Mouse (Mus musculus): Measurements from ENCODE around the gene Nrxn2. TPM values are rescaled to one million over a fixed set of nuclear protein-coding genes. Genes with fewer than 3 reads are reported as not detected.

Gene Nrxn2
- 1.1 and 1.6 TPM in 2 replicates for polyA plus RNA-seq (2014; fragmentation: Nextera tagmentation; extraction: Ambion mirVana)

- DNase-seq (ENCODE audit: low spot score), result peak; percentile 83
- Histone ChIP-seq H3K9me3 (ENCODE audit: control insufficient read depth, low read length) (no peaks in the 10 kb centered on the region), H3K4me2 (peak within 1 kb of the TSS; percentile 84), H3K4me1 (replicated peaks; ENCODE audit: control insufficient read depth, insufficient read depth, low read length) (peaks cover 24% of the 10 kb centered on the region), H3K4me3 (ENCODE audit: low read depth, low read length) (peak within 1 kb of the TSS; percentile 48), H3K27ac (ENCODE audit: low read depth, low read length) (no peak within 1 kb of the TSS), H3K27me3 (replicated peaks; ENCODE audit: control insufficient read depth, insufficient read depth, low read length) (peaks cover 56% of the 10 kb centered on the region), H3K9ac (ENCODE audit: low read depth, low read length) (no peak within 1 kb of the TSS), H3K36me3 (ENCODE audit: control insufficient read depth, insufficient read depth, low read length) (no peaks in the 10 kb centered on the region)
- peak; percentile 75 for ATAC-seq (replicated peaks; ENCODE audit: low FRiP score)
- 1% methylated on average over 44 of the region's 46 CpGs for WGBS
These were observed at the start of gene Nrxn2 for GRCm38 (mm10) chr19:6418233-6418879. Gene Nrxn2 (plus strand): TSS chr19:6418731.

- Histone ChIP-seq H3K4me2 (no peak overlapping the region), H3K4me1 (replicated peaks; ENCODE audit: control insufficient read depth, insufficient read depth, low read length) (peaks cover 8% of the 10 kb centered on the region), H3K36me3 (ENCODE audit: control insufficient read depth, insufficient read depth, low read length) (peaks cover 80% of the 10 kb centered on the region), H3K4me3 (ENCODE audit: low read depth, low read length) (no peak overlapping the region), H3K27ac (ENCODE audit: low read depth, low read length) (no peak overlapping the region), H3K9me3 (ENCODE audit: control insufficient read depth, low read length) (no peaks in the 10 kb centered on the region), H3K9ac (ENCODE audit: low read depth, low read length) (no peak overlapping the region), H3K27me3 (replicated peaks; ENCODE audit: control insufficient read depth, insufficient read depth, low read length) (no peaks in the 10 kb centered on the region)
- 90% methylated on average over 2 of the region's 2 CpGs for WGBS
- ATAC-seq (replicated peaks; ENCODE audit: low FRiP score) (no peak), DNase-seq (ENCODE audit: low spot score) (no peak)
These were observed 48.4 kb upstream of the Nrxn2 start for GRCm38 (mm10) chr19:6370175-6370574.

- no peaks in the 10 kb centered on the region; the same call in 1 of the 2 replicates for H3K4me1 ChIP-seq (replicated peaks; ENCODE audit: control insufficient read depth, insufficient read depth, low read length)
These were observed 46.1 kb upstream of the Nrxn2 start for GRCm38 (mm10) chr19:6372433-6372832.

GRCm38 (mm10) chr19:6373539-6374400 lies 44.8 kb upstream of the Nrxn2 start:
- Histone ChIP-seq H3K27me3 (replicated peaks; ENCODE audit: control insufficient read depth, insufficient read depth, low read length) (no peaks in the 10 kb centered on the region), H3K4me2 (no peak overlapping the region), H3K9ac (ENCODE audit: low read depth, low read length) (no peak overlapping the region), H3K4me3 (ENCODE audit: low read depth, low read length) (no peak overlapping the region), H3K4me1 (replicated peaks; ENCODE audit: control insufficient read depth, insufficient read depth, low read length) (no peaks in the 10 kb centered on the region; the same call in 1 of the 2 replicates), H3K36me3 (ENCODE audit: control insufficient read depth, insufficient read depth, low read length) (peaks cover 89% of the 10 kb centered on the region), H3K9me3 (ENCODE audit: control insufficient read depth, low read length) (no peaks in the 10 kb centered on the region), H3K27ac (ENCODE audit: low read depth, low read length) (no peak overlapping the region; the same call in 1 of the 2 replicates)
- ATAC-seq (replicated peaks; ENCODE audit: low FRiP score) (peak; percentile 45), DNase-seq (ENCODE audit: low spot score) (peak; percentile 75)
- 64% methylated on average over 12 of the region's 12 CpGs for WGBS

More at GRCm38 (mm10) chr19:6372433-6372832, 46.1 kb upstream of the Nrxn2 start:
- DNase-seq (ENCODE audit: low spot score) (no peak), ATAC-seq (replicated peaks; ENCODE audit: low FRiP score) (no peak)
- Histone ChIP-seq H3K9me3 (ENCODE audit: control insufficient read depth, low read length) (no peaks in the 10 kb centered on the region), H3K4me3 (ENCODE audit: low read depth, low read length) (no peak overlapping the region), H3K27ac (ENCODE audit: low read depth, low read length) (no peak overlapping the region), H3K9ac (ENCODE audit: low read depth, low read length) (no peak overlapping the region), H3K27me3 (replicated peaks; ENCODE audit: control insufficient read depth, insufficient read depth, low read length) (no peaks in the 10 kb centered on the region), H3K4me2 (no peak overlapping the region), H3K36me3 (ENCODE audit: control insufficient read depth, insufficient read depth, low read length) (peaks cover 87% of the 10 kb centered on the region)
- 97% methylated on average over 3 of the region's 3 CpGs for WGBS

- no peaks in the 10 kb centered on the region for H3K9me3 ChIP-seq (ENCODE audit: control insufficient read depth, low read length)
- H3K36me3 ChIP-seq (ENCODE audit: control insufficient read depth, insufficient read depth, low read length), result peaks cover 83% of the 10 kb centered on the region
- no peak overlapping the region for H3K4me3 ChIP-seq (ENCODE audit: low read depth, low read length)
- H3K4me1 ChIP-seq (replicated peaks; ENCODE audit: control insufficient read depth, insufficient read depth, low read length), result no peaks in the 10 kb centered on the region; the same call in 1 of the 2 replicates
- H3K27me3 ChIP-seq (replicated peaks; ENCODE audit: control insufficient read depth, insufficient read depth, low read length), result no peaks in the 10 kb centered on the region
- ATAC-seq (replicated peaks; ENCODE audit: low FRiP score) (no peak), DNase-seq (ENCODE audit: low spot score) (no peak)
- 96% methylated on average over 10 of the region's 10 CpGs for WGBS
- H3K4me2 ChIP-seq, result no peak overlapping the region
- H3K9ac ChIP-seq (ENCODE audit: low read depth, low read length), result no peak overlapping the region
- no peak overlapping the region for H3K27ac ChIP-seq (ENCODE audit: low read depth, low read length)
These were observed 44.0 kb upstream of the Nrxn2 start for GRCm38 (mm10) chr19:6374571-6374970.

GRCm38 (mm10) chr19:6375423-6376254 lies 42.9 kb upstream of the Nrxn2 start:
- H3K27me3 ChIP-seq (replicated peaks; ENCODE audit: control insufficient read depth, insufficient read depth, low read length), result no peaks in the 10 kb centered on the region
- 94% methylated on average over 41 of the region's 42 CpGs for WGBS
- no peak overlapping the region for H3K4me3 ChIP-seq (ENCODE audit: low read depth, low read length)
- no peaks in the 10 kb centered on the region; the same call in 1 of the 2 replicates for H3K4me1 ChIP-seq (replicated peaks; ENCODE audit: control insufficient read depth, insufficient read depth, low read length)
- no peak overlapping the region for H3K27ac ChIP-seq (ENCODE audit: low read depth, low read length)
- H3K36me3 ChIP-seq (ENCODE audit: control insufficient read depth, insufficient read depth, low read length), result peaks cover 76% of the 10 kb centered on the region
- no peak overlapping the region for H3K4me2 ChIP-seq
- no peaks in the 10 kb centered on the region for H3K9me3 ChIP-seq (ENCODE audit: control insufficient read depth, low read length)
- DNase-seq (ENCODE audit: low spot score), result no peak
- ATAC-seq (replicated peaks; ENCODE audit: low FRiP score), result no peak
- H3K9ac ChIP-seq (ENCODE audit: low read depth, low read length), result no peak overlapping the region

GRCm38 (mm10) chr19:6376255-6376564 lies 42.3 kb upstream of the Nrxn2 start:
- Histone ChIP-seq H3K36me3 (ENCODE audit: control insufficient read depth, insufficient read depth, low read length) (peaks cover 71% of the 10 kb centered on the region), H3K27me3 (replicated peaks; ENCODE audit: control insufficient read depth, insufficient read depth, low read length) (no peaks in the 10 kb centered on the region), H3K9ac (ENCODE audit: low read depth, low read length) (no peak overlapping the region), H3K4me2 (no peak overlapping the region), H3K27ac (ENCODE audit: low read depth, low read length) (no peak overlapping the region), H3K9me3 (ENCODE audit: control insufficient read depth, low read length) (no peaks in the 10 kb centered on the region), H3K4me1 (replicated peaks; ENCODE audit: control insufficient read depth, insufficient read depth, low read length) (no peaks in the 10 kb centered on the region; the same call in 1 of the 2 replicates), H3K4me3 (ENCODE audit: low read depth, low read length) (no peak overlapping the region)
- DNase-seq (ENCODE audit: low spot score) (no peak), ATAC-seq (replicated peaks; ENCODE audit: low FRiP score) (no peak)
- WGBS, result 79% methylated on average over 14 of the region's 14 CpGs

GRCm38 (mm10) chr19:6376643-6377042 lies 41.9 kb upstream of the Nrxn2 start:
- H3K27me3 ChIP-seq (replicated peaks; ENCODE audit: control insufficient read depth, insufficient read depth, low read length), result no peaks in the 10 kb centered on the region
- H3K9ac ChIP-seq (ENCODE audit: low read depth, low read length), result no peak overlapping the region
- WGBS, result 74% methylated on average over 2 of the region's 2 CpGs
- no peak overlapping the region for H3K27ac ChIP-seq (ENCODE audit: low read depth, low read length)
- H3K4me2 ChIP-seq, result no peak overlapping the region
- no peak for ATAC-seq (replicated peaks; ENCODE audit: low FRiP score)
- no peak for DNase-seq (ENCODE audit: low spot score)
- H3K9me3 ChIP-seq (ENCODE audit: control insufficient read depth, low read length), result no peaks in the 10 kb centered on the region
- peaks cover 67% of the 10 kb centered on the region for H3K36me3 ChIP-seq (ENCODE audit: control insufficient read depth, insufficient read depth, low read length)
- no peak overlapping the region for H3K4me3 ChIP-seq (ENCODE audit: low read depth, low read length)
- no peaks in the 10 kb centered on the region; the same call in 1 of the 2 replicates for H3K4me1 ChIP-seq (replicated peaks; ENCODE audit: control insufficient read depth, insufficient read depth, low read length)
